Mouse (Mus musculus): ENCODE measurements around the gene Rgs9bp. TPM values are rescaled to one million over a fixed set of nuclear protein-coding genes. Genes with fewer than 3 reads are reported as not detected.

The Rgs9bp gene
- under 1 TPM; 0.30 to 0.31 TPM for total RNA-seq (2021)

GRCm38 (mm10) chr7:35585191-35586054 is at the start of gene Rgs9bp:
Gene Rgs9bp (minus strand): TSS chr7:35585582.
- no peak for DNase-seq (ENCODE audit: extremely low spot score in 1 of 2, low spot score in 1 of 2)

DNA sequence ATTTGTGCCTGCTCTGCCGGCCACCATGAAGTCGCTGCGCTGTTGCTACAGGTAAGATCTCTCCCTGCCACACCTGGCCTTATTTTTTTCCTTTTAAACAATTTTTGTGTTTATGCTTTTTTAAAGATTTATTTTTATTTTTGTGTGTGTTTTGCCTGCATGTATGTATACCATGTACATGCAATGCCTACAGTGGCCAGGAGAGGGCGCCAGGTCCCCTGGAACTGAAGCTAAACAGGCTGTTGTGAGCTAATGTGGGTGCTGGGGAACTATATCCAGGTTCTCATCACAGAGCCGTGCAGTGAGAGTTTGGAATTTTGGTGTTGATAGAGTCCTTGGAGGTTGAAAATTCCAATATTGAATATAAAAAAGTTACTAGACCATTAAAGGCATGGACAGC is 43.1 kb upstream of the Rgs9bp start:
- peak in 1 of 2 experiments; percentile 30 for DNase-seq (ENCODE audit: extremely low spot score in 1 of 2, low spot score in 1 of 2)

- no peak for DNase-seq (ENCODE audit: extremely low spot score in 1 of 2, low spot score in 1 of 2)
These were observed 42.0 kb upstream of the Rgs9bp start for GRCm38 (mm10) chr7:35627371-35627770.

DNA sequence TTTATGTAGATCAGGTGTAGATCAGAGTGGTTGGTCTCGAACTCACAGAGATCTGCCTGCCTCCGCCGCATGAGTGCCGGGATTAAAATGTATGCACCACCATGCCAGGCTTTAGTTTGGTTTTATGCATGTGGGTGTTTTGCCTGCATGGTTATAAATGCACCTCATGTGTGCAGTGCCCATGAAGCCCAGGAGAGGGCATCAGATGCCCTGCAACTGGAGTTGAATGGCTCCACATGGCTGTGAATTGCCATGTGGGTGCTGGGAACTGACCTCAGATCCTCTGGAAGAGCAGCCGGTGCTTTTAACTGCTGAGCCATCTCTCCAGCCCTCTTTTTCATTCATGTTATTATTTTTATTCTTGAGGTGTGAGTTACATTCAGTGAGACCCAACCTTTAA is 40.7 kb upstream of the Rgs9bp start:
- no peak for DNase-seq (ENCODE audit: extremely low spot score in 1 of 2, low spot score in 1 of 2)

GRCm38 (mm10) chr7:35622626-35623025 is 37.2 kb upstream of the Rgs9bp start:
- DNase-seq (ENCODE audit: extremely low spot score in 1 of 2, low spot score in 1 of 2): no peak

- no peak for DNase-seq (ENCODE audit: extremely low spot score in 1 of 2, low spot score in 1 of 2)
These were observed 32.1 kb upstream of the Rgs9bp start for GRCm38 (mm10) chr7:35617513-35617912.

DNA sequence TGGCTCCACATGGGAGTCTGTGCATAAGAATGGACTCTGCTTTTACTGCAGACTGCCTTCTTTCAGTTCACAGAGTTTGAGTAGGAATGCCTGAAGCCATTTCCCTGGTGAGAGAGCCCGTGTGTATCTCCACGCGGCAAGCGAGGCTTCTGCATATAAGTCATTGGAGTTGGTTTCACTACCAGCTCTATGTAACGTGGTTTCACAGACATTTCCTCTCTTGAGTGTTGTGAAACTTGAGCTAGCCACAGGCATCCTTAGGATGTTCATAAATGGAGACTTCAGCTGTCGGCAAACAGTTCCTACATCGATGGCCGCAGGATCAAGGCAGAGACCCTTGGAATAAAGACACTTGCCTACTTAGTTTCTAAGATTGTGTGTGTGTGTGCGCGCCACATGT is 23.9 kb upstream of the Rgs9bp start:
- DNase-seq (ENCODE audit: extremely low spot score in 1 of 2, low spot score in 1 of 2): no peak

GRCm38 (mm10) chr7:35606816-35607215 is 21.4 kb upstream of the Rgs9bp start:
- no peak for DNase-seq (ENCODE audit: extremely low spot score in 1 of 2, low spot score in 1 of 2)

GRCm38 (mm10) chr7:35602766-35603165 is 17.4 kb upstream of the Rgs9bp start:
- DNase-seq (ENCODE audit: extremely low spot score in 1 of 2, low spot score in 1 of 2): no peak

DNA sequence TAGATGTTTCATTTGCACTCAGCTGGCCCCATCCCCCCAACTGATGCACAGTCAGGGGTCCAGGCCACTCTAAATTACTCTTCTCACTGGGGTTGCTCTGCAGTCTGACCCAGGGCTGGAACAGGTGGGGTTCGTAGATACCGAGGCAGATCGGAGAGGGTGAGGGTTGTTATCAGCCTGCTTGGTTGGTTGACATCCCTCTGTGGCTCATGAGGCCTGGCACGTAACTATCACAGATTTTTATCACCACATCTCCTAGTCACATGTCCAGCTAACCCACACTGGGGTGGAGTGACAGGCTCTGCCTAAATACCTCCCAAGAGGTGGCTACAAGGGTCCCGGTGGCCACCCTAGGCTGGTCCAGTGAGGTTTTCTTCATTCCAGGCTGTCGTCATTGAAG is 15.7 kb upstream of the Rgs9bp start:
- DNase-seq (ENCODE audit: extremely low spot score in 1 of 2, low spot score in 1 of 2): no peak

DNA sequence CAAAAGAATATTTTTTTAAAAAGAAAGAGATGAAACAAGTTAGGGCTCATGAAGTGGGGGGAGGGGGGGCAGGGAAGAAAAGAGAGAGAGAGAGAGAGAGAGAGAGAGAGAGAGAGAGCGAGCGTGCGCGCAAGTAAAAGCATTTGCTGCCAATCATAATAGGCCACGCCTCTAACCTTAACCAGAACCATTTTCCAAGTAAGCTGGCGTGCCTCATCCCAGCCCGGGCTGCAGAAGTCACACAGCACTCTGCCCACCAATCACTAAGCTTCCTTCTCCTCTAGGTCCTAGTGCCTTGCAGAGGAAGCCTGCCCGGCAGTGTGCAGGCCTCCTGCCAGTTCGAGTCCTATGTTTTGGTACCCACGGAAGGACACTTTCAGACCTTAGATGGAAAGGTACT is 14.6 kb upstream of the Rgs9bp start:
- DNase-seq (ENCODE audit: extremely low spot score in 1 of 2, low spot score in 1 of 2): no peak

GRCm38 (mm10) chr7:35599492-35599891 is 14.1 kb upstream of the Rgs9bp start:
- DNase-seq (ENCODE audit: extremely low spot score in 1 of 2, low spot score in 1 of 2): no peak

DNA sequence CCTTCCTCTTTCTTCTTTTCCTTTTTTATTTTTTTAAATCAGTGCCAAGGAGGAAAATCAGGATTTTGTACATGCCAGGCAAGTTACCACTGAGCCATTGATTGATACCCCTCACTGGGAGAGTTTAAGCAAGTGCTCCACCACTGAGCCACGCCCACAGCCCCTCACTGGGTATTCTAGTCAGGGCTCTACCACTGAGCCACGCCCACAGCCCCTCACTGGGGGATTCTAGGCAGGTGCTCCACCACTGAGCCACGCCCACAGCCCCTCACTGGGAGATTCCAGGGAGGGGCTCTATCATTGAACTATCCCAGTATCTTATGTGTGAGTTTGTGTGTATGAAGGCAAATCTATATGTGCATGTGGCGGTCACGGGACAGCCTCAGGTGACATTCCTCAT is 8.9 kb upstream of the Rgs9bp start:
- DNase-seq (ENCODE audit: extremely low spot score in 1 of 2, low spot score in 1 of 2): no peak

DNA sequence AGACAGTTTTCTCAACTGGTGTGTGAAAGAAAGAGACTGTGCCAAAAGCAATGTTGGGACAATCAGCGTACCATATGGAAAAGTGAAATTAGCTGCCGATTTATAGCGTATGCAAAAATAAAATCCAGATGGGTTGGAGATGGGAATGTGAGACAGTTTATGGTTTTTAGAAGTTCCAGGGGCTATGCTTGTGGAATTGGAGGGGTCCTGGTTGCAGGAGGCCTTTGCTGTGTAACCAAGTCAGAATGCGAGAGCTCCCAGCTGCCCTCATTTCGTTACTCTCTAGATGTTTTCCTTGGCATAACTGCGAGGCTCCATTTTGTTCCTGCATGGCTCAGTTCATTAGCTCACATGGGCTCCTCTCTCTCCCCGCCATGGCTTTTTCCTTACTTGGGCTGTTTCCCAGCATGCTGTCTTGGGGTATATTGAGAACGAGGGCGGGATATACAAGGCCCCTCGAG is 5.4 kb upstream of the Rgs9bp start:
- DNase-seq (ENCODE audit: extremely low spot score in 1 of 2, low spot score in 1 of 2): no peak

GRCm38 (mm10) chr7:35589485-35589884 is 4.1 kb upstream of the Rgs9bp start:
- no peak for DNase-seq (ENCODE audit: extremely low spot score in 1 of 2, low spot score in 1 of 2)

- DNase-seq (ENCODE audit: extremely low spot score in 1 of 2, low spot score in 1 of 2): no peak
These were observed 3.5 kb upstream of the Rgs9bp start for GRCm38 (mm10) chr7:35588680-35589428.

- DNase-seq (ENCODE audit: extremely low spot score in 1 of 2, low spot score in 1 of 2): no peak
These were observed 2.3 kb upstream of the Rgs9bp start for GRCm38 (mm10) chr7:35587728-35588127.

DNA sequence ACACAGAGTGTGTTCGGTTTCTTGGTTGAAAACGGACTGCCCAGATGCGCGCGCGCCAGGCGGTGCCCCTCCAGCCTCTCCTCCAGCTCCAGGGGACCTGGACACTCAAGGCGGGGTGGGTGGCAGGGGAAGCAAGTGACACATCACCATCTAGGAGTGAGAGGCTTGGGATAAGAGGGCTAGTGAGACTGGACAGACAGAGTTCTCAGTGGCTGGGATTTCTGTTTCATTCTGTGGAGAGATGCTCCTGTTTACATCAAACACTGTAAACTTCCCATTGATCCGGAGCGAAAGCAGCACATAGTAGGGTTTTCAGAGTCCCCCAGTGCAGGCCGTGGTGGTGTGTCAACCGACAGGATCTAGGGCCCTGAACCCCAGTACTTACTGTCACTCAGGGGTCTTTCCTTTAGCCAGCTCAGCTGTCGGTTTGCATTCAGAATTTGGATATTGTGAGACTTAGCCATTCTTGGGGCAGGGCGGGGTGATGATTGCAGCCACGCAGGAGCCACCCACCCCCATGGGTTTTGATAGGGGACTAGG is 1.6 kb upstream of the Rgs9bp start:
- DNase-seq (ENCODE audit: extremely low spot score in 1 of 2, low spot score in 1 of 2): no peak

GRCm38 (mm10) chr7:35586055-35586905 is 898 bp upstream of the Rgs9bp start, which contains the start of gene Ankrd27:
Gene Ankrd27 (plus strand): TSS chr7:35586244.
- DNase-seq (ENCODE audit: extremely low spot score in 1 of 2, low spot score in 1 of 2): peak; percentile 83 to 90

DNA sequence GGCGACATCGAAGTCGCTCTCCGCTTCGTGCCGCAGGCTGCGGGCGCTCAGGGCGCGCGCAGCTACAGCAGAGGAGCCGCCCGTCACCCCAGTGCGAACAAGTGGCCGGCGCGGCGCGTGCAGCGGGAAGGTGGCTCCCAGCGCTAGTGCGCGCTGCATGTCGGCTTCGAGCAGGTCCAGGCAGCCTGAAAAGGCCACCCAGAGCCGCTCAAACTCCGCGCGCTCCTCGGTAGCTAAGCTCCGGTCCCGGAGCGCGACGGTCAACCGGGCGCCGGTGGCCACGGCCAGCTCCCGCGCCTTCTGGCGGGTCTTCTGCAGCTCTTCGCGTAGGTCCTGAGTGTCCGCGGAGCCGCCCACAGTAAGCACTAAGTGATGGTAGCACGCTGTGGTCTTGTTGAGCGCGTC is 594 bp downstream of the Rgs9bp start:
- no peak for DNase-seq (ENCODE audit: extremely low spot score in 1 of 2, low spot score in 1 of 2)

Measured in layer of hippocampus, postnatal 25 days (tissue).